ENCODE assay signal across 15 mouse cellular contexts in genomic region chr15:80250586-80250985, GRCm38 (mm10). TPM values are rescaled to one million over a fixed set of nuclear protein-coding genes. Genes with fewer than 3 reads are reported as not detected.
A peak's percentile ranks its signal among the peaks of the same experiment; 100 is the strongest.
DNase-seq lines count a peak whose midpoint lies in the region; ATAC-seq and TF ChIP-seq lines count a peak whose summit lies in the region.
"Had no signal": no experiment of that assay in that cellular context is flagged by ENCODE, and none has a peak within 500 bp of the region (broad histone marks: within the 10 kb centered on the region; RNA-seq: fewer than 3 reads in every experiment).

No protein-coding gene starts in this region.

- 0 out of 2 replicates have a peak overlapping the region, but pooled peaks have one; percentile 2 for H3K4me2 ChIP-seq in heart, embryonic 15.5 days
- no peak overlapping the region for H3K4me2 ChIP-seq in heart, embryonic 16.5 days (ENCODE audit: low read depth, low read length)
- H3K4me2 ChIP-seq in liver, embryonic 14.5 days (ENCODE audit: low read depth), result peak overlapping the region; percentile 69
- H3K4me2 ChIP-seq: neural tube, embryonic 15.5 days had no signal

- H3K4me3 ChIP-seq in heart, embryonic 15.5 days, result no peak overlapping the region
- H3K4me3 ChIP-seq in bone marrow, adult 2 months (replicated peaks; ENCODE audit: control insufficient read depth, low read depth, low read length), result no peak overlapping the region
- no peak overlapping the region for H3K4me3 ChIP-seq in heart, embryonic 16.5 days (ENCODE audit: low read length)
- peak overlapping the region; percentile 29 to 38 for H3K4me3 ChIP-seq in liver, embryonic 14.5 days (ENCODE audit: insufficient read depth in 1 of 2, low read depth in 2 of 2, low read length in 2 of 2)
- H3K4me3 ChIP-seq: limb, embryonic 10.5 days; neural tube, embryonic 15.5 days had no signal

- peaks cover 42% of the 10 kb centered on the region for H3K4me1 ChIP-seq in heart, embryonic 15.5 days (replicated peaks)
- no peaks in the 10 kb centered on the region for H3K4me1 ChIP-seq in bone marrow, adult 2 months (ENCODE audit: control insufficient read depth, insufficient read depth, low read length)
- peaks cover 37% of the 10 kb centered on the region for H3K4me1 ChIP-seq in heart, embryonic 16.5 days (ENCODE audit: control insufficient read depth, insufficient read depth, low read length)
- H3K4me1 ChIP-seq in liver, embryonic 14.5 days (replicated peaks; ENCODE audit: control insufficient read depth in 2 of 2, insufficient read depth in 2 of 2, low read length in 1 of 2), result peaks cover 36 to 40% of the 10 kb centered on the region in 2 experiments

- H3K27ac ChIP-seq in heart, embryonic 15.5 days, result peak overlapping the region; percentile 69
- peak overlapping the region; percentile 58 for H3K27ac ChIP-seq in bone marrow, adult 2 months (ENCODE audit: control insufficient read depth, insufficient read depth, low read depth, low read length, poor library complexity)
- H3K27ac ChIP-seq in heart, embryonic 16.5 days (ENCODE audit: low read length), result peak overlapping the region; percentile 69
- peak overlapping the region; percentile 96 for H3K27ac ChIP-seq in liver, embryonic 14.5 days
- H3K27ac ChIP-seq: hindbrain, postnatal 0 days; kidney, postnatal 0 days; limb, embryonic 10.5 days; neural tube, embryonic 15.5 days had no signal

- no peak for DNase-seq in heart, adult 8-10 months (ENCODE audit: low spot score)
- DNase-seq in liver, embryonic 14.5 days (ENCODE audit: low read depth in 3 of 3, low spot score in 3 of 3), result peak; percentile 68 to 71 (median 69)
- no peak for DNase-seq in kidney, adult 18-20 months
- DNase-seq in testis, postnatal 14 days (ENCODE audit: low spot score), result no peak
- no peak for DNase-seq in retina, postnatal 1 day
- DNase-seq: adrenal gland, adult 8-10 months had no signal

- no peaks in the 10 kb centered on the region for H3K9me3 ChIP-seq in heart, embryonic 15.5 days (replicated peaks)
- H3K9me3 ChIP-seq in heart, embryonic 16.5 days (replicated peaks; ENCODE audit: control insufficient read depth, low read length), result no peaks in the 10 kb centered on the region
- H3K9me3 ChIP-seq in liver, embryonic 14.5 days (ENCODE audit: control insufficient read depth, low read length), result no peaks in the 10 kb centered on the region
- H3K9me3 ChIP-seq: limb, embryonic 10.5 days; neural tube, embryonic 15.5 days had no signal

- H3K27me3 ChIP-seq in heart, embryonic 15.5 days, result no peaks in the 10 kb centered on the region
- H3K27me3 ChIP-seq in heart, embryonic 16.5 days (ENCODE audit: control insufficient read depth, insufficient read depth, low read length), result no peaks in the 10 kb centered on the region
- no peaks in the 10 kb centered on the region for H3K27me3 ChIP-seq in liver, embryonic 14.5 days (ENCODE audit: control insufficient read depth, insufficient read depth, low read length)
- H3K27me3 ChIP-seq: neural tube, embryonic 15.5 days had no signal

- TF ChIP-seq CTCF in bone marrow, adult 2 months (IDR thresholded peaks at IDR 0.05; ENCODE audit: control insufficient read depth, insufficient read depth, low read length), result no peak
- TF ChIP-seq CTCF in liver, embryonic 14.5 days (IDR thresholded peaks at IDR 0.05; ENCODE audit: low read depth), result no peak; the same call in 1 of the 2 replicates

- H3K9ac ChIP-seq in heart, embryonic 15.5 days, result 0 out of 2 replicates have a peak overlapping the region, but pooled peaks have one; percentile 29
- peak overlapping the region; percentile 38; the same call in 1 of the 2 replicates for H3K9ac ChIP-seq in heart, embryonic 16.5 days (ENCODE audit: low read length)
- H3K9ac ChIP-seq in liver, embryonic 14.5 days (replicated peaks), result peak overlapping the region; percentile 59
- H3K9ac ChIP-seq: neural tube, embryonic 15.5 days had no signal

- 24% methylated on average over 6 of the region's 6 CpGs for WGBS in heart, embryonic 15.5 days
- WGBS in bone marrow, adult 2 months, result 61% methylated on average over 6 of the region's 6 CpGs
- WGBS in heart, embryonic 16.5 days, result 35% methylated on average over 6 of the region's 6 CpGs
- WGBS in liver, embryonic 14.5 days (ENCODE audit: insufficient replicate concordance), result 15% methylated on average over 6 of the region's 6 CpGs

- peaks cover 43% of the 10 kb centered on the region for H3K36me3 ChIP-seq in heart, embryonic 15.5 days
- H3K36me3 ChIP-seq in heart, embryonic 16.5 days (ENCODE audit: control insufficient read depth, insufficient read depth), result peaks cover 48% of the 10 kb centered on the region
- peaks cover 53% of the 10 kb centered on the region for H3K36me3 ChIP-seq in liver, embryonic 14.5 days (replicated peaks; ENCODE audit: control insufficient read depth, insufficient read depth, low read depth)

- peak; percentile 75 for TF ChIP-seq EP300 in liver, embryonic 14.5 days (IDR thresholded peaks at IDR 0.05; ENCODE audit: low read depth)

- TF ChIP-seq POLR2A in bone marrow, adult 2 months (IDR thresholded peaks at IDR 0.05; ENCODE audit: borderline replicate concordance, control insufficient read depth, low read depth, low read length), result no peak

- ATAC-seq in heart, embryonic 15.5 days (replicated peaks; ENCODE audit: insufficient number of reproducible peaks, insufficient read depth, low FRiP score, low read depth), result no peak
- ATAC-seq in heart, embryonic 16.5 days (replicated peaks; ENCODE audit: extremely low read depth, insufficient read depth, low FRiP score), result no peak
- peak; percentile 45 for ATAC-seq in liver, embryonic 14.5 days (ENCODE audit: insufficient read depth)
- ATAC-seq: hindbrain, postnatal 0 days had no signal

RNA-seq across cellular contexts. Expression of gene Atf4, which starts 4.4 kb away (rescaled TPM):
- polyA plus RNA-seq in heart, embryonic 15.5 days (2015; fragmentation: Nextera tagmentation; extraction: Ambion mirVana), result 71.5 and 81.8 TPM in 2 replicates
- 10 to 100 TPM; 42.9 to 76.3 (median 65.9) TPM for total RNA-seq in heart, adult 8-10 months (2022)
- 248 and 280 TPM in 2 replicates for polyA plus RNA-seq in bone marrow, adult 2 months (2011; ENCODE audit: insufficient read depth, insufficient read length, low replicate concordance, missing spikeins)
- polyA plus RNA-seq in heart, embryonic 16.5 days (2015; fragmentation: Nextera tagmentation; extraction: Ambion mirVana), result 81.8 and 84.6 TPM in 2 replicates
- polyA plus RNA-seq in liver, embryonic 14.5 days (2012; rRNA removed), result 146 and 246 TPM in 2 replicates
- polyA plus RNA-seq in liver, embryonic 14.5 days (2014; fragmentation: Nextera tagmentation; extraction: Ambion mirVana), result 108 and 129 TPM in 2 replicates

RNA-seq across cellular contexts. Expression of gene Rps19bp1, which starts 13.5 kb away (rescaled TPM):
- polyA plus RNA-seq in heart, embryonic 15.5 days (2015; fragmentation: Nextera tagmentation; extraction: Ambion mirVana), result 33.8 and 35.9 TPM in 2 replicates
- total RNA-seq in heart, adult 8-10 months (2022), result 10 to 100 TPM; 13.2 to 16.5 (median 14.6) TPM
- polyA plus RNA-seq in bone marrow, adult 2 months (2011; ENCODE audit: insufficient read depth, insufficient read length, low replicate concordance, missing spikeins), result 21.3 and 53.7 TPM in 2 replicates
- 35.3 and 35.7 TPM in 2 replicates for polyA plus RNA-seq in heart, embryonic 16.5 days (2015; fragmentation: Nextera tagmentation; extraction: Ambion mirVana)
- polyA plus RNA-seq in liver, embryonic 14.5 days (2012; rRNA removed), result 16.2 and 25.6 TPM in 2 replicates
- polyA plus RNA-seq in liver, embryonic 14.5 days (2014; fragmentation: Nextera tagmentation; extraction: Ambion mirVana), result 30.0 and 32.9 TPM in 2 replicates

RNA-seq across cellular contexts. Expression of gene AC140267.1, which starts 15.0 kb away (rescaled TPM):
- polyA plus RNA-seq in heart, embryonic 15.5 days (2015; fragmentation: Nextera tagmentation; extraction: Ambion mirVana), result not detected in 2 replicates
- total RNA-seq in heart, adult 8-10 months (2022), result 10 to 100 TPM in 1 of 4 experiments, 1 to 10 TPM in 3; 5.6 to 11.9 (median 8.0) TPM
- not detected in 2 replicates for polyA plus RNA-seq in bone marrow, adult 2 months (2011; ENCODE audit: insufficient read depth, insufficient read length, low replicate concordance, missing spikeins)
- polyA plus RNA-seq in heart, embryonic 16.5 days (2015; fragmentation: Nextera tagmentation; extraction: Ambion mirVana), result 3.4 TPM in 1 of 2 replicates, not detected in the other
- not detected in 2 replicates for polyA plus RNA-seq in liver, embryonic 14.5 days (2012; rRNA removed)
- not detected in 2 replicates for polyA plus RNA-seq in liver, embryonic 14.5 days (2014; fragmentation: Nextera tagmentation; extraction: Ambion mirVana)
- total RNA-seq: common myeloid progenitor, adult 5-6 weeks; hindbrain, postnatal 0 days had no signal
- polyA plus RNA-seq: hindbrain, postnatal 0 days; kidney, postnatal 0 days; limb, embryonic 10.5 days; neural tube, embryonic 15.5 days; testis, adult 2 months had no signal

RNA-seq across cellular contexts. Expression of gene Mief1, which starts 16.8 kb away (rescaled TPM):
- 21.1 and 26.8 TPM in 2 replicates for polyA plus RNA-seq in heart, embryonic 15.5 days (2015; fragmentation: Nextera tagmentation; extraction: Ambion mirVana)
- total RNA-seq in heart, adult 8-10 months (2022), result 10 to 100 TPM; 27.0 to 30.7 (median 28.7) TPM
- 11.5 and 16.3 TPM in 2 replicates for polyA plus RNA-seq in bone marrow, adult 2 months (2011; ENCODE audit: insufficient read depth, insufficient read length, low replicate concordance, missing spikeins)
- 26.1 and 30.0 TPM in 2 replicates for polyA plus RNA-seq in heart, embryonic 16.5 days (2015; fragmentation: Nextera tagmentation; extraction: Ambion mirVana)
- 4.3 and 4.8 TPM in 2 replicates for polyA plus RNA-seq in liver, embryonic 14.5 days (2012; rRNA removed)
- 13.3 and 14.5 TPM in 2 replicates for polyA plus RNA-seq in liver, embryonic 14.5 days (2014; fragmentation: Nextera tagmentation; extraction: Ambion mirVana)

RNA-seq across cellular contexts. Expression of gene Cacna1i, which starts 36.5 kb away (rescaled TPM):
- not detected in 2 replicates for polyA plus RNA-seq in heart, embryonic 15.5 days (2015; fragmentation: Nextera tagmentation; extraction: Ambion mirVana)
- under 1 TPM in 3 of 4 experiments, not detected in 1; 0.03 to 0.37 (median 0.14) TPM for total RNA-seq in heart, adult 8-10 months (2022)
- 1.2 and 2.8 TPM in 2 replicates for polyA plus RNA-seq in bone marrow, adult 2 months (2011; ENCODE audit: insufficient read depth, insufficient read length, low replicate concordance, missing spikeins)
- polyA plus RNA-seq in heart, embryonic 16.5 days (2015; fragmentation: Nextera tagmentation; extraction: Ambion mirVana), result 0.02 TPM in 1 of 2 replicates, not detected in the other
- 0.01 and 0.02 TPM in 2 replicates for polyA plus RNA-seq in liver, embryonic 14.5 days (2012; rRNA removed)
- 0.01 TPM in 1 of 2 replicates, not detected in the other for polyA plus RNA-seq in liver, embryonic 14.5 days (2014; fragmentation: Nextera tagmentation; extraction: Ambion mirVana)
- total RNA-seq: common myeloid progenitor, adult 5-6 weeks had no signal
- polyA plus RNA-seq: kidney, postnatal 0 days had no signal

Comparison
In these comparisons a context has a peak if more than half of its experiments do, and no peak if none do; other contexts are left out.
1. H3K4me3 ChIP-seq: peak in liver, embryonic 14.5 days (2 of 2); none in heart, embryonic 15.5 days (single experiment), bone marrow, adult 2 months (single experiment) and heart, embryonic 16.5 days (single experiment).
2. DNase-seq: peak in liver, embryonic 14.5 days (3 of 3); none in heart, adult 8-10 months (single experiment), kidney, adult 18-20 months (single experiment), testis, postnatal 14 days (single experiment) and retina, postnatal 1 day (single experiment).
3. Peak in every context shown above with its lines, with median percentiles within 50 percentile points of each other: H3K27ac ChIP-seq and H3K9ac ChIP-seq.